Mouse (Mus musculus) yolk sac, embryonic 10.5 days (tissue): ENCODE measurements around the gene Atp5e.

Source experiments
- DNase-seq: peaks from one replicate; pipeline ENCODE4 v3.0.0-alpha.2; 2017; ENCODE audit warnings: low spot score

Gene Atp5e

GRCm38 (mm10) chr2:174415001-174415730 lies 48.7 kb downstream of the Atp5e start:
- DNase-seq, result no peak

- no peak for DNase-seq
Measured at GRCm38 (mm10) chr2:174413127-174413526, 50.8 kb downstream of the Atp5e start.
